Mouse (Mus musculus): ENCODE results near the gene Ear6. TPM values are rescaled to one million over a fixed set of nuclear protein-coding genes. Genes with fewer than 3 reads are reported as not detected.
"Not testable (repeated sequence)": the region's sequence is repeated elsewhere in the genome, so short reads cannot be mapped to it uniquely, and the experiment has no call there.

Ear6 gene
- polyA plus RNA-seq, 1 experiment, result 3.9 TPM

DNA sequence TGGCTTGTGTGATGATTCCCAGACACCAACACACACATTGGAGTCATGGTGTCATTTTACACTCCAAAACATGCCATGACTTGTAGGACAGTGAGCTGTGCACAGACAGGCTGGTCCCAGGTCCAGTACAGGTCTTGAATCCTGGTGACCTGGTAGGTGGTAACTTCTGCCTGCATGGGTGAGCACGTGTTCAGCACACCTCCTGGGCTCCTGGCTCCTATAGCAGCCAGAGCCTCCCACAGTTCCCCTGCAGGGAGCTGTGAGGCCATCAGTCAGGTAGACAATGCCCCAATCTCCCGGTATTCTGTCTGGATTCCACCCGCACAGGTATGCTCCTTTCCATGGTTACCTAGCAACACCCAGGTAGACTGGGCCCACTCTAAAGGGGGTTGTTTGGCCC lies 6.9 kb upstream of the Ear6 start:
- Histone ChIP-seq H3K4me3 (ENCODE audit: extremely low read depth, insufficient read depth, insufficient read length) (no peak overlapping the region), H3K36me3 (ENCODE audit: control insufficient read depth, insufficient read depth, low read length) (no peaks in the 10 kb centered on the region), H3K27me3 (ENCODE audit: control insufficient read depth, insufficient read depth, low read length) (no peaks in the 10 kb centered on the region), H3K4me1 (ENCODE audit: control insufficient read depth, insufficient read depth, insufficient read length) (no peaks in the 10 kb centered on the region), H3K27ac (ENCODE audit: insufficient read depth, low read length) (no peak overlapping the region)
- DNase-seq (ENCODE audit: low read depth in 1 of 2, low spot score in 2 of 2), result no peak
- WGBS, result 81% methylated on average over 3 of the region's 3 CpGs
- TF ChIP-seq CTCF (IDR thresholded peaks at IDR 0.05; ENCODE audit: extremely low read depth, insufficient read depth, insufficient read length, insufficient replicate concordance) (no peak), POLR2A (IDR thresholded peaks at IDR 0.05; ENCODE audit: low read depth, low read length) (no peak)

DNA sequence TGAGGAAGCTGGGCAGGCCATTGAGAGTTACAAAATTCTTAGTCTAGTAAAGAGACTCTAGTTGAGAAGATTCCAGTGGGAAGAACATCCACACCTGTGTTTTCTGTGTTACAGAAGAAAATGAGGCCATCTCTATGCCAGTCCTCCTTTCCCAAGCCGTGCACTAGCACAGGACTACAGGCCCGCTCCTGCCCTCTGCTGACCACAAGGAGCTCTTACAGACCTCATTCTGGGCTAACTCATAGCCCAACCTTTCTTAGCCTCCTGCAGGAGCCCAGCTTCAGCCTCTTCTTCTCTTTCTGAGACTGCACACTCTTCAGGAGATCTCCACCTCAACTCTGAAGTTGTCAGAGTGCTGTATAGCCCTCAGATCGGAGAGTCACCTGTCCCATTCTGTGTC lies 2.5 kb upstream of the Ear6 start:
- WGBS, result 44% methylated on average over 3 of the region's 3 CpGs
- H3K27me3 ChIP-seq (ENCODE audit: control insufficient read depth, insufficient read depth, low read length); H3K27ac ChIP-seq (ENCODE audit: insufficient read depth, low read length); H3K4me3 ChIP-seq (ENCODE audit: extremely low read depth, insufficient read depth, insufficient read length); H3K36me3 ChIP-seq (ENCODE audit: control insufficient read depth, insufficient read depth, low read length); DNase-seq (ENCODE audit: low read depth in 1 of 2, low spot score in 2 of 2); H3K4me1 ChIP-seq (ENCODE audit: control insufficient read depth, insufficient read depth, insufficient read length): not testable (repeated sequence)

- not testable (repeated sequence) for H3K4me3 ChIP-seq (ENCODE audit: extremely low read depth, insufficient read depth, insufficient read length); H3K27me3 ChIP-seq (ENCODE audit: control insufficient read depth, insufficient read depth, low read length); H3K4me1 ChIP-seq (ENCODE audit: control insufficient read depth, insufficient read depth, insufficient read length); DNase-seq (ENCODE audit: low read depth in 1 of 2, low spot score in 2 of 2); H3K27ac ChIP-seq (ENCODE audit: insufficient read depth, low read length); H3K36me3 ChIP-seq (ENCODE audit: control insufficient read depth, insufficient read depth, low read length)
- 55% methylated on average over 7 of the region's 7 CpGs for WGBS
These were observed 1.8 kb downstream of the Ear6 start for GRCm38 (mm10) chr14:51855280-51855679.

DNA sequence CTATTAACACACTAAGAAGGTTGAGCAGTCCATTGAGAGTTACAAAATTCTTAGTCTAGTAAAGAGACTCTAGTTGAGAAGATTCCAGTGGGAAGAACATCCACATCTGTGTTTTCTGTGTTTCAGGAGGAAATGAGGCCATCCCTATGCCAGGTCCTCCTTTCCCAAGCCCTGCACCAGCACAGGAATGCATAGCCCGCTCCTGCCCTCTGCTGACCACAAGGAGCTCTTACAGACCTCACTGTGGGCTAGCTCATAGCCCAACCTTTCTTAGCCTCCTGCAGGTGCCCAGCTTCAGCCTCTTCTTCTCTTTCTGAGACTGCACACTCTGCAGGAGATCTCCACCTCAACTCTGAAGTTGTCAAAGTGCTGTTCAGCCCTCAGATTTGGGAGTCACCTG lies 10.1 kb downstream of the Ear6 start:
- not testable (repeated sequence) for DNase-seq (ENCODE audit: low read depth in 1 of 2, low spot score in 2 of 2); H3K36me3 ChIP-seq (ENCODE audit: control insufficient read depth, insufficient read depth, low read length); H3K27ac ChIP-seq (ENCODE audit: insufficient read depth, low read length); H3K4me3 ChIP-seq (ENCODE audit: extremely low read depth, insufficient read depth, insufficient read length); H3K4me1 ChIP-seq (ENCODE audit: control insufficient read depth, insufficient read depth, insufficient read length); H3K27me3 ChIP-seq (ENCODE audit: control insufficient read depth, insufficient read depth, low read length)
- WGBS, result 14% methylated on average over 1 of the region's 1 CpGs

DNA sequence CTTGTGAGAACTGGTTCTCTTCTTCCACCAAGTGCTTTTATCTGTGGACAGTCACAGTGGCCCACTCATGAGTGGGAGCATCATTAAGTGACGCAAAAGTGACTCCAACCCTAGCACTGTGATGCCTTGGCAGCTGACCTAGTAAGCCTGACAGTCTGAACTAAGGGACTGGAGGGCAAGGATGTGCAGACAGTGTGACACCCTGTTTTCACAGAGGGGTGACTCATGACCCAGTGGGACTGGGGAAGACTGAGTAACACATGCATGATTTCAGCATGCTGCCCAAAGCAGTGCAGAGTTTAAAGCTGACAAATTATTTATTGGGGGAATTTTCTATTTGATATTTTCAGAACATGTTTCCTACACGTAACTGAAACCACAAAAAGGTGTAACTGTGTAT lies 17.3 kb downstream of the Ear6 start:
- no peak overlapping the region for H3K4me3 ChIP-seq (ENCODE audit: extremely low read depth, insufficient read depth, insufficient read length)
- WGBS, result 69% methylated on average over 2 of the region's 2 CpGs
- no peaks in the 10 kb centered on the region for H3K36me3 ChIP-seq (ENCODE audit: control insufficient read depth, insufficient read depth, low read length)
- H3K27ac ChIP-seq (ENCODE audit: insufficient read depth, low read length), result no peak overlapping the region
- no peaks in the 10 kb centered on the region for H3K4me1 ChIP-seq (ENCODE audit: control insufficient read depth, insufficient read depth, insufficient read length)
- no peak for DNase-seq (ENCODE audit: low read depth in 1 of 2, low spot score in 2 of 2)
- no peaks in the 10 kb centered on the region for H3K27me3 ChIP-seq (ENCODE audit: control insufficient read depth, insufficient read depth, low read length)
- TF ChIP-seq CTCF (IDR thresholded peaks at IDR 0.05; ENCODE audit: extremely low read depth, insufficient read depth, insufficient read length, insufficient replicate concordance) (no peak), POLR2A (IDR thresholded peaks at IDR 0.05; ENCODE audit: low read depth, low read length) (no peak)

DNA sequence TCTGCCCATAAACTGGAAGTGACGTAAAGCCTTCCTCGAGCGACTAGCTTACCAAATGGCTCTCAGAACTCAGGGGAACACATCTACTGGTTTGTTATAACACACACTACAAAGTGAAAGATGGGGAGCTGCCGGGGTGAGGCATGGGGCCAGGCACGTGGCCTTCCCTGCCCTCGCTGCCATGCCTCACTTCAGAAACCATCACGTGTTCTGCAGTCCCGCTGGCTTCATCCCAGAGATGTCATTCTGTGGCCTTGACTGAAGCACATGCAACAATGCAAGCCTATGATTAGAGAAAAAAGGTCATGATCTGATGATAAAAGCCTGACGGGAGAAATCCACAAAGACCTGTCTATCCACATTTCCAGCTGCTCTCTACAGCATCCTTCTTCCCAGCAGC lies 18.2 kb downstream of the Ear6 start:
- no peaks in the 10 kb centered on the region for H3K4me1 ChIP-seq (ENCODE audit: control insufficient read depth, insufficient read depth, insufficient read length)
- no peak overlapping the region for H3K4me3 ChIP-seq (ENCODE audit: extremely low read depth, insufficient read depth, insufficient read length)
- WGBS, result 79% methylated on average over 9 of the region's 9 CpGs
- no peak for TF ChIP-seq CTCF (IDR thresholded peaks at IDR 0.05; ENCODE audit: extremely low read depth, insufficient read depth, insufficient read length, insufficient replicate concordance)
- no peak for TF ChIP-seq POLR2A (IDR thresholded peaks at IDR 0.05; ENCODE audit: low read depth, low read length)
- no peak overlapping the region for H3K27ac ChIP-seq (ENCODE audit: insufficient read depth, low read length)
- H3K27me3 ChIP-seq (ENCODE audit: control insufficient read depth, insufficient read depth, low read length), result no peaks in the 10 kb centered on the region
- H3K36me3 ChIP-seq (ENCODE audit: control insufficient read depth, insufficient read depth, low read length), result no peaks in the 10 kb centered on the region
- DNase-seq (ENCODE audit: low read depth in 1 of 2, low spot score in 2 of 2), result no peak

GRCm38 (mm10) chr14:51877517-51877916 lies 24.0 kb downstream of the Ear6 start:
- H3K27ac ChIP-seq (ENCODE audit: insufficient read depth, low read length), result no peak overlapping the region

DNA sequence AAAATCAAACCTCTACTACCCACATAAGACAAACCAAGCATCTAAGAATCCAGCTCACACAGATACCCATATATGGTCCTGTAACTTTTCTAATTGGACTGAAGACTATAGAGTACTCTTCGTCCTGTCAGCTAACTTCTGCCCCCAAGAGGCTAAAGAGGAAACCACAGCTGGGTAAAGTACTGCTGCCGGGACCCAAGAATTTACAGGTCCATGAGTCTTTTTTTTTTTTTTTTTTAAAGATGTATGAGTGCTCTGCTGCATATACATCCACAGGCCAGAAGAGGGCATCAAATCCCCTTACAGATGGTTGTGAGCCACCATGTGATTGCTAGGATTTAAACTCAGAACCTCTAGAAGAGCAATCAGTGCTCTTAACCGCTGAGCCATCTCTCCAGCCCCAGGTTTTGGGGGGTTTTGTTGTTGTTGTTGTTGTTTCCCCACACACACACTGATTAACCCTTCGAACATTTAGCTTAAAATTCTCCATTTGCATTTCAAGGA lies 30.1 kb downstream of the Ear6 start:
- Histone ChIP-seq H3K36me3 (ENCODE audit: control insufficient read depth, insufficient read depth, low read length) (peaks cover 11% of the 10 kb centered on the region), H3K27me3 (ENCODE audit: control insufficient read depth, insufficient read depth, low read length) (no peaks in the 10 kb centered on the region), H3K4me1 (ENCODE audit: control insufficient read depth, insufficient read depth, insufficient read length) (no peaks in the 10 kb centered on the region), H3K27ac (ENCODE audit: insufficient read depth, low read length) (no peak overlapping the region), H3K4me3 (ENCODE audit: extremely low read depth, insufficient read depth, insufficient read length) (peak overlapping the region; percentile 24)
- DNase-seq (ENCODE audit: low read depth in 1 of 2, low spot score in 2 of 2), result peak; percentile 83 to 88
- TF ChIP-seq POLR2A (IDR thresholded peaks at IDR 0.05; ENCODE audit: low read depth, low read length), result no peak
- no peak for TF ChIP-seq CTCF (IDR thresholded peaks at IDR 0.05; ENCODE audit: extremely low read depth, insufficient read depth, insufficient read length, insufficient replicate concordance)
- 2% methylated on average over 4 of the region's 4 CpGs for WGBS

More at GRCm38 (mm10) chr14:51877517-51877916, 24.0 kb downstream of the Ear6 start:
- no peak overlapping the region for H3K4me3 ChIP-seq (ENCODE audit: extremely low read depth, insufficient read depth, insufficient read length)
- H3K4me1 ChIP-seq (ENCODE audit: control insufficient read depth, insufficient read depth, insufficient read length), result no peaks in the 10 kb centered on the region
- no peak for DNase-seq (ENCODE audit: low read depth in 1 of 2, low spot score in 2 of 2)
- no peaks in the 10 kb centered on the region for H3K36me3 ChIP-seq (ENCODE audit: control insufficient read depth, insufficient read depth, low read length)
- TF ChIP-seq CTCF (IDR thresholded peaks at IDR 0.05; ENCODE audit: extremely low read depth, insufficient read depth, insufficient read length, insufficient replicate concordance), result no peak
- TF ChIP-seq POLR2A (IDR thresholded peaks at IDR 0.05; ENCODE audit: low read depth, low read length), result no peak
- H3K27me3 ChIP-seq (ENCODE audit: control insufficient read depth, insufficient read depth, low read length), result no peaks in the 10 kb centered on the region
- 75% methylated on average over 3 of the region's 3 CpGs for WGBS

All from spleen, adult 2 months (tissue).